Mouse (Mus musculus) limb, embryonic 15.5 days (tissue): Measurements from ENCODE around the gene Chchd10. TPM values are rescaled to one million over a fixed set of nuclear protein-coding genes. Genes with fewer than 3 reads are reported as not detected.
A peak's percentile ranks its signal among the peaks of the same experiment; 100 is the strongest.

ENCODE experiments used
- ATAC-seq: fragments of 200-750 bp; cut with Nextera tagmentation; 2 replicates; pipeline ENCODE4 v1.8.0; 2017; ENCODE audit warnings: low read depth, moderate TSS enrichment; ENCODE audit not compliant: insufficient number of reproducible peaks, low FRiP score, low TSS enrichment
- H3K27ac ChIP-seq: fragments of 300-500 bp; sonication (generic); 2 replicates; pipeline ENCODE4 v1.5.1; 2015; ENCODE audit warnings: moderate library complexity, mild to moderate bottlenecking, inconsistent platforms
- H3K27me3 ChIP-seq: fragments of 300-500 bp; sonication (generic); 2 replicates; pipeline ENCODE4 v1.6.1; 2015; ENCODE audit warnings: inconsistent platforms
- H3K36me3 ChIP-seq: fragments of 300-500 bp; sonication (generic); 2 replicates; pipeline ENCODE4 v1.6.1; 2015; ENCODE audit warnings: inconsistent platforms
- H3K4me1 ChIP-seq: fragments of 300-500 bp; sonication (generic); 2 replicates; pipeline ENCODE4 v1.6.1; 2015; ENCODE audit warnings: inconsistent platforms
- H3K4me2 ChIP-seq: fragments of 300-500 bp; sonication (generic); 2 replicates; pipeline ENCODE4 v1.6.1; 2015; ENCODE audit warnings: mild to moderate bottlenecking, inconsistent platforms
- H3K4me3 ChIP-seq: fragments of 300-500 bp; sonication (generic); 2 replicates; pipeline ENCODE4 v1.5.1; 2015; ENCODE audit warnings: mild to moderate bottlenecking, inconsistent platforms
- H3K9ac ChIP-seq: fragments of 300-500 bp; sonication (generic); 2 replicates; pipeline ENCODE4 v1.6.1; 2015; ENCODE audit warnings: inconsistent platforms
- H3K9me3 ChIP-seq: fragments of 300-500 bp; sonication (generic); 2 replicates; pipeline ENCODE4 v1.6.1; 2016; ENCODE audit warnings: inconsistent platforms
- WGBS: fragments of 180-500 bp; shearing (Covaris S2); methylation state at CpG from one replicate; pipeline ENCODE4 v1.1.7; 2015; 5-methylcytosine and 5-hydroxymethylcytosine counted together
- polyA plus RNA-seq: library from polyadenylated mRNA; unstranded; fragments of >200 nt; fragmentation: Nextera tagmentation; extraction: Ambion mirVana; gene quantifications from 2 replicates; pipeline ENCODE4 v1.2.1, GENCODE M21; 2015

Gene Chchd10
- polyA plus RNA-seq, 1 experiment from 2014 or later, result 17.5 TPM

DNA sequence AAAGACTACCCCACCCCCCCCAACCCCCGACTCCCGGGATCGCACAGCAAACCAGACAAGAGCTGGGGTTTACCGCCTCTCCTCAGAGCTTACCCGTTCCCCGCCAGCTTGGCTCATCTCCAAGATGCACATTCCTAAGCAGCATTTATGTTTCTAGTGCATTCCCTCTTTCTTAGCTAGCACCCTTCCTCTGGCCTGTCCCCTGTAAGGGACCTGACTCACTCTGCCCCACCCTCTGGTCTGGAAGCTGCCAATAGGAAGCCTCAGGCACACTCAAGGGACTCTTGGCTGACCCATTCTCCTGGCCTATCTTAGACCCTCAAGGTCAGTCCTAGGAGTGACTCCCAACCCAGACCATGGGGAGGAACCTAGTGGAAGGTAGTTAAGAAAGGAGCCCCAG, 2.6 kb upstream of the Chchd10 start:
- Histone ChIP-seq H3K4me3 (peak overlapping the region; percentile 66), H3K4me2 (peak overlapping the region; percentile 91), H3K27me3 (no peaks in the 10 kb centered on the region; the same call in 1 of the 2 replicates), H3K9me3 (no peaks in the 10 kb centered on the region), H3K27ac (peak overlapping the region; percentile 47; the same call in 1 of the 2 replicates), H3K36me3 (peaks cover 30% of the 10 kb centered on the region), H3K4me1 (peaks cover 35% of the 10 kb centered on the region), H3K9ac (no peak overlapping the region)
- WGBS, result 4% methylated on average over 6 of the region's 6 CpGs
- ATAC-seq, result no peak

GRCm38 (mm10) chr10:75931311-75931710, 1.6 kb upstream of the Chchd10 start:
- peaks cover 9% of the 10 kb centered on the region for H3K27me3 ChIP-seq
- H3K4me2 ChIP-seq, result peak overlapping the region; percentile 91
- H3K4me1 ChIP-seq, result peaks cover 45% of the 10 kb centered on the region
- 6% methylated on average over 7 of the region's 7 CpGs for WGBS
- H3K9me3 ChIP-seq, result no peaks in the 10 kb centered on the region
- H3K27ac ChIP-seq, result peak overlapping the region; percentile 89; the same call in 1 of the 2 replicates
- peaks cover 20% of the 10 kb centered on the region for H3K36me3 ChIP-seq
- H3K9ac ChIP-seq, result 0 out of 2 replicates have a peak overlapping the region, but pooled peaks have one; percentile 28
- H3K4me3 ChIP-seq, result peak overlapping the region; percentile 66
- ATAC-seq, result no peak

DNA sequence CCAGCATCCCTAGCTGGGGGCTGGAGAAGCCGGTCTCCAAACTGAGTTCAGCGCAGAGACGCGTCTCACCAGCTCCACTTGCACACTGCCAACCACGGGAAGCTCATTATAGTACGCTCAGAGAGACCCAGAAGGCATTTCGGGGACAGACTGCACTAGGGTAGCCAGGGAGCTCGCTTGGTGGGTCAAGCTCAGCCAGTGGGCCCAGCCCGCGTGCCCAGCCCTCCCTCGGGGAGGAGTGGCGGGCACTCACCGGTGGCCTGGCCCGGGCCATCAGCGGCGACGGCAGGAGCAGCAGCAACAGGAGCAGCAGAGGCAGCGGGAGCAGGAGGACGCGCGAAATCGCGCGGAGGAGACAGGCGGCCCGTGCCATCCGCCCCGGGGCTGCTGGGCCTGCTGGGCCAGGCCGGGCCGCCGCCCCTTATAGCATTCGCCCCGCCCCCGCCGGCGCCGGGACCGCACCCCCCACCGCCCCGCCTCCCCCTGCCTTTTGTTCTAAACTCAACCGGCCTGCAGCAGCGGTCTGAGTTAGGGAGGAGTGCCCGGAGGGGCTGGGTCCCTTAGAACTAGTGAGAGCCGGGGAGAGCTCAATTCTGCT, 750 bp upstream of the Chchd10 start:
- Histone ChIP-seq H3K9me3 (no peaks in the 10 kb centered on the region), H3K27me3 (peaks cover 17% of the 10 kb centered on the region), H3K4me2 (peak overlapping the region; percentile 91), H3K4me1 (peaks cover 45% of the 10 kb centered on the region), H3K27ac (peak overlapping the region; percentile 89), H3K4me3 (peak overlapping the region; percentile 66), H3K36me3 (peaks cover 11% of the 10 kb centered on the region), H3K9ac (peak overlapping the region; percentile 89)
- WGBS, result under 1% methylated on average over 43 of the region's 44 CpGs
- ATAC-seq, result peak; percentile 71

DNA sequence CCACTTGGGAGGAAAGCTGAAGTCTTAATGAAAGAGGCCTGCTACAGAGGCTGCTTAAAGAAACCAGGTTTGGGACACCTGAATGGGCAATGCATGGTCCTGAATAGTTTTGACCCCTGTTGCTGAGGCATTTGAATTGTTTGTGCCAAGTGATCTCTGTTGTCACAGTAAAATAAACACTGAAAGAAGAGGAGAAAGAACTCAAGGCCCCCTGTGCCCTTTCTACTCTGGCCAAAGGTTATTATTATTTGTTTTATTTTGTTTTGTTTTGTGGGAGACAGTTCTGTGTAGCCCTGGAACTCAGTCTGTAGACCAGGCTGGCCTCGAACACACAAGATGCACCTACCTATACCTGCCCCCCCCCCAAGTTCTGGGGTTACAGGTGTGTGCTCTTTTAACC, 2.1 kb downstream of the Chchd10 start:
- no peaks in the 10 kb centered on the region for H3K36me3 ChIP-seq
- H3K4me1 ChIP-seq, result peaks cover 40% of the 10 kb centered on the region
- H3K9ac ChIP-seq, result no peak overlapping the region
- H3K4me2 ChIP-seq, result no peak overlapping the region
- 75% methylated on average over 1 of the region's 1 CpGs for WGBS
- H3K9me3 ChIP-seq, result no peaks in the 10 kb centered on the region
- no peak overlapping the region for H3K27ac ChIP-seq
- no peak for ATAC-seq
- H3K4me3 ChIP-seq, result no peak overlapping the region; the same call in 1 of the 2 replicates
- peaks cover 21% of the 10 kb centered on the region for H3K27me3 ChIP-seq

DNA sequence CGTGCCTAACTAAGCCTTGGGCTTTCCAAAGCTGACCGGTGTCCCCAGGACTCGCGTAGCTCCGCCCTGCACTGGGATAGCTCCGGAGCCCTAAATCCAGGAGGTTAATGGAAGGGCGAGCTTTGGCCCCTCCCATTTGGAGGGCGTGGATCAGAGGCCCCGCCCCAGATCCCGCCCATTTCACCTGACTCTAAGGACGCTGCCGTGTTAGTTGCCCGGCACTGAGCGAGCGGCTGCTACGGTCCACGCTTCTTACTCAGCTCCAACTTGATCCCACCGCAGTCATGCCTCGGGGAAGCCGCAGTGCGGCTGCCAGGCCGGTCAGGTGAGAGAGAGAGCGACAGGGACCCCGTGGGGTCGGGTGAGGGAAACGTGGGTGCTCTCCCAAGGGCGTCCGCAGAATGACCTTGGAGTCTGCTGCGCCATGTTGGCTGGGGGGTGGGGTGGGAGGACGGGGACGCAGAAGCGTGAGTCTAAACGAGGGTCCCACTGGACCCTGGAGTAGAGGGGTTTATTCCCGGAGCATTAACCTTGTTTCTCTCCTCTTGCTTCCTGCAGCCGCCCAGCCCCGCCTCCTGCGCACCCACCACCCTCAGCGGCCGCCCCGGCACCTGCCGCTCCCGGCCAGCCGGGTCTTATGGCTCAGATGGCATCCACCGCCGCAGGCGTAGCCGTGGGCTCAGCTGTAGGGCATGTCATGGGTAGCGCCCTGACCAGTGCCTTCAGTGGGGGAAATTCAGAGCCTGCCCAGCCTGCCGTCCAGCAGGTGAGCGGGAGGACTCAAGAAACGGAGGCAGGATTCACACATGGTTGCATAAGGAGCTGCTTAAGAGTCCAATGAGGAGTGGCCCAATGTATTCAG, 3.0 kb downstream of the Chchd10 start, which contains the start of gene Mmp11:
Gene Mmp11 (minus strand): TSS at position 817 of the 862 bp plus-strand sequence.
- H3K27me3 ChIP-seq, result peaks cover 21% of the 10 kb centered on the region
- H3K27ac ChIP-seq, result no peak within 1 kb of the TSS
- no peaks in the 10 kb centered on the region for H3K9me3 ChIP-seq
- H3K9ac ChIP-seq, result no peak within 1 kb of the TSS
- peak; percentile 40; the same call in 1 of the 2 replicates for ATAC-seq
- 2% methylated on average over 48 of the region's 51 CpGs for WGBS
- peaks cover 30% of the 10 kb centered on the region for H3K4me1 ChIP-seq
- peak within 1 kb of the TSS; percentile 89 for H3K4me2 ChIP-seq
- peak within 1 kb of the TSS; percentile 48 for H3K4me3 ChIP-seq
- no peaks in the 10 kb centered on the region for H3K36me3 ChIP-seq

DNA sequence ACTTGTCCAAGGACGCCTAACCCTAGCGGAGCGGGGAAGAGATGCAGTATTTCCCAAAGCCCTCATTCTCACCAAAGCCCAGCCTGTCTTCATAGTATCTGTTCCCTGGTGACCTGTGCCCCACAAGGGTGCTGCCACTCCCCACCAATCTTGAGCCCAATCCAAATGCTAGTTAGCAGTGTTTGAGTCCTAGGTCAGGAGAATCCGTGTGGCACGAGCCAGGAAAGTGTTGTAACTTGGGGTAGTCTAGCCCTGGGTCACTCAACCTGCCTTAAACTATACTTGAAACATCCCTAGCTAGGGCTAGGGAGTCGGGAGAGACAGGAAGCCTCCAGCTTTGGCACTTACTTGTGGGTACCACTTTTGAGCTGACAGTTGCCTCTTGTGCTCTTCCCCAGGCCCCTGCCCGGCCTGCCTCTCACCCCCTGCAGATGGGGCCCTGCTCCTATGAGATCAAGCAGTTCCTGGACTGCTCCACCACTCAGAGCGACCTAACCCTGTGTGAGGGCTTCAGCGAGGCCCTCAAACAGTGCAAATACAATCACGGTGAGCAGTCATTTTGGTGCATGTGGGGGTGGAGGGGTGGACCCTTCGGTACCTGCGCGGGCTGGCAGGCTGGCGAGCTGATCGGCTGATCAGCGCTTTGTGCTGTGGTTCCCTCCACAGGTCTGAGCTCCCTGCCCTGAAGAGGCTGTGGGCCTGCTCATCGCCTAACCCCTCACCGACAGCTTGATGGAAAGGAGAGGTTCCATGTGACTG, 4.2 kb downstream of the Chchd10 start:
- Histone ChIP-seq H3K27ac (no peak overlapping the region), H3K4me2 (no peak overlapping the region), H3K36me3 (no peaks in the 10 kb centered on the region), H3K27me3 (peaks cover 21% of the 10 kb centered on the region), H3K4me1 (peaks cover 19% of the 10 kb centered on the region), H3K9me3 (no peaks in the 10 kb centered on the region), H3K9ac (no peak overlapping the region), H3K4me3 (no peak overlapping the region)
- no peak for ATAC-seq
- 45% methylated on average over 18 of the region's 18 CpGs for WGBS

DNA sequence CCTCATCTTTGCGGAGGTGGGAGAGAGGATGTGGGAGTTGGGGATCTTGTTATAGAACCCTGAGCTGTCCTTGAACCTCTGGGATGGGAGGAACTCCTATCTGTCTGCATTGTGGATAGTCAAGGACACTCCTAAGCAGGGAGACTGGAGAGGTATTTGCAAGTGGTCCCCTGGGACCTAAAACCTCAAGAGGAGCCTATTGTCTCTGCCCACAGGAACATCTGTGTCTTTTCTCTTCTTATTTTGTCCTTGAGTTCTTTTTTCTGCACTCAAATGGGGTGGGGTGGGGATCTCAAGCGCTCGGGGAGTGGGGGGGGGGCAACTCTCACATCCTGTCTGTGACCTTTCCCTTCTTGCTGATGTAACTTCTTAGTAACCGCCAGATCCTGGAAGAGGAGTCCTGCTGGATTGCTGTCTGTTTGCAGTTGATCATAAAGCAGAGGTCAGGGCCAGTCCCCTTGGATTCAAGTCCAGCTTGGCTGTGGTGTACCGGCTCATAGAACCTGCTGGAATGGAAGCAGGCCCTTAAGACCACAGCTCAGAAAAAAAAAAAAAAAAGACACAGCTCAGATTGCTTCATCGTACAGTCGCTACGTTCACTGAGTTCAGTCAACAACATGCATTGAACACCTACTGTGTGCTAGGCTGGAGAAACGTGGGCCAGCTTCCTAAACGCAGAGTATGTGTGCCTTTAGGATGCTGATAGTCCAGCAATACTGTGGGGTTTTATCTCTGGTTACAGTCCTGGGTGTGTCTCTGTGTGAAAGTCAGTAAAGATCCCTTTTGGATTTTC, 5.1 kb downstream of the Chchd10 start:
- Histone ChIP-seq H3K9me3 (no peaks in the 10 kb centered on the region), H3K27me3 (peaks cover 21% of the 10 kb centered on the region), H3K4me3 (no peak overlapping the region), H3K36me3 (no peaks in the 10 kb centered on the region), H3K27ac (no peak overlapping the region), H3K4me1 (peaks cover 11% of the 10 kb centered on the region), H3K9ac (no peak overlapping the region), H3K4me2 (no peak overlapping the region)
- no peak for ATAC-seq
- whole genome bisulfite sequencing, result 63% methylated on average over 10 of the region's 10 CpGs

GRCm38 (mm10) chr10:75939481-75940234, 6.7 kb downstream of the Chchd10 start:
- Histone ChIP-seq H3K9ac (no peak overlapping the region), H3K27me3 (peaks cover 21% of the 10 kb centered on the region), H3K4me3 (no peak overlapping the region), H3K27ac (no peak overlapping the region), H3K9me3 (no peaks in the 10 kb centered on the region), H3K4me2 (no peak overlapping the region), H3K4me1 (peaks cover 10% of the 10 kb centered on the region), H3K36me3 (no peaks in the 10 kb centered on the region)
- ATAC-seq, result no peak
- 51% methylated on average over 9 of the region's 9 CpGs for WGBS

- WGBS, result 76% methylated on average over 5 of the region's 5 CpGs
- Histone ChIP-seq H3K4me3 (no peak within 1 kb of the TSS), H3K27ac (no peak within 1 kb of the TSS), H3K4me1 (peaks cover 7% of the 10 kb centered on the region), H3K9me3 (no peaks in the 10 kb centered on the region), H3K36me3 (no peaks in the 10 kb centered on the region), H3K4me2 (no peak within 1 kb of the TSS), H3K27me3 (peaks cover 20% of the 10 kb centered on the region), H3K9ac (no peak within 1 kb of the TSS)
- no peak for ATAC-seq
These were observed 7.6 kb downstream of the Chchd10 start, which contains the start of gene Gm867 for GRCm38 (mm10) chr10:75940520-75940919. TSS of gene Gm867 (minus strand) at chr10:75940672.

DNA sequence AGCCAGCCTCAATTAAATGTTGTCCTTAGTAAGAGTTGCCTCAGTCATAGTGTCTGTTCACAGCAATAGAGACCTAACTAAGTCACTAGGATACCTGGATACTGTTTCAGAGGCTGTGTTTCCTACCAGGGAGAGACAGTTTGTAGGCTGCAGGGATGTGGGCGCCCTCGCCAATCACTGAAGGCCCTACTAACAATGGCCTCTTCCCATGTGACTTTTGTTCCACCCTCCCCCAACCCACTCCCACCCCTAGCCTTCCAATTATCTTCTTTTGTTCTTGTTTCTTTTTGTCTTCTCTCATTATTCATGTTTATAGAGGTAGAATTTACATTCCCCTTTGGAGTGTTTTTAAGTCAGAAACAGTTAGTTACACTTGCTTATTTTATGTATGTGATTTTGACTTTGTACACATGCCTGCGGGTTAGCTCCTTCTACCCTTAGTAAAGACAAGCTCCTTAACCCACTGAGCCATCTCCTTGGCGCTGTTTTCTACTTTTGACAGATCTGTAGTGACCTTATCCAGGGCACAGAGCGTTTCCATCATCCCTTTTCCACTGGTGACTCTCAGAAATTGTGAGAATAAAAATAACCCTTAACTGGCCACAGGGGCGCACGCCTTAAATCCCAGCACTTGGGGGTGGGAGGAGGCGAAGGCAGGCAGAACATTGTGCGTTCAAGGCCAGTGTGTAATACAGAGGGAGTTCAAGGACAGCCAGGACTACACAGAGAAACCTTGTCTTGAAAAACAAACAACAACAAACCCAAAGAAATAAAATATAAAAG, 8.3 kb downstream of the Chchd10 start:
- Histone ChIP-seq H3K9ac (no peak overlapping the region), H3K27ac (no peak overlapping the region), H3K36me3 (no peaks in the 10 kb centered on the region), H3K4me2 (no peak overlapping the region), H3K4me1 (peaks cover under 1% of the 10 kb centered on the region), H3K27me3 (peaks cover 13% of the 10 kb centered on the region), H3K4me3 (no peak overlapping the region), H3K9me3 (no peaks in the 10 kb centered on the region)
- 76% methylated on average over 9 of the region's 9 CpGs for WGBS
- ATAC-seq, result no peak
